Mouse (Mus musculus) hindbrain, embryonic 11.5 days (tissue): Measurements from ENCODE around the gene Ppm1g. TPM values are rescaled to one million over a fixed set of nuclear protein-coding genes. Genes with fewer than 3 reads are reported as not detected.

Experiments used
- ATAC-seq: fragments of 200-750 bp; cut with Nextera tagmentation; 2 replicates; pipeline ENCODE4 v1.8.0; 2017; ENCODE audit warnings: mild to moderate bottlenecking, moderate TSS enrichment, moderate library complexity; ENCODE audit not compliant: low FRiP score
- DNase-seq: peaks from one replicate; pipeline ENCODE4 v3.0.0-alpha.2; 2015; ENCODE audit warnings: low spot score
- H3K27ac ChIP-seq: fragments of 300-500 bp; sonication (generic); 2 replicates; pipeline ENCODE4 v1.5.1; 2014; ENCODE audit warnings: mild to moderate bottlenecking, low read depth, low read length
- H3K27me3 ChIP-seq: fragments of 300-500 bp; sonication (generic); 2 replicates; pipeline ENCODE4 v1.6.1; 2014; ENCODE audit warnings: mild to moderate bottlenecking, low read length, moderate library complexity, mixed read lengths; ENCODE audit not compliant: control insufficient read depth, insufficient read depth
- H3K36me3 ChIP-seq: fragments of 300-500 bp; sonication (generic); 2 replicates; pipeline ENCODE4 v1.6.1; 2014; ENCODE audit warnings: mild to moderate bottlenecking, low read length, moderate library complexity, mixed read lengths; ENCODE audit not compliant: control insufficient read depth, insufficient read depth
- H3K4me1 ChIP-seq: fragments of 300-500 bp; sonication (generic); replicated peaks from 2 replicates; pipeline ENCODE4 v1.6.1; 2014; ENCODE audit warnings: low read length, mixed read lengths; ENCODE audit not compliant: control insufficient read depth, insufficient read depth
- H3K4me2 ChIP-seq: fragments of 300-500 bp; sonication (generic); replicated peaks from 2 replicates; pipeline ENCODE4 v1.6.1; 2014; ENCODE audit warnings: mild to moderate bottlenecking, low read depth, low read length
- H3K4me3 ChIP-seq: fragments of 300-500 bp; sonication (generic); 2 replicates; pipeline ENCODE4 v1.5.1; 2014; ENCODE audit warnings: low read depth, low read length
- H3K9ac ChIP-seq: fragments of 300-500 bp; sonication (generic); 2 replicates; pipeline ENCODE4 v1.6.1; 2014; ENCODE audit warnings: low read depth, low read length
- H3K9me3 ChIP-seq: fragments of 300-500 bp; sonication (generic); 2 replicates; pipeline ENCODE4 v1.6.1; 2016; ENCODE audit warnings: low read length; ENCODE audit not compliant: control insufficient read depth
- WGBS: fragments of 180-500 bp; shearing (Covaris S2); extraction: QIAGEN DNeasy Blood & Tissue Kit; methylation state at CpG from one replicate; pipeline ENCODE4 v1.1.7; 2014; 5-methylcytosine and 5-hydroxymethylcytosine counted together
- polyA plus RNA-seq: library from polyadenylated mRNA; unstranded; fragments of >200 nt; fragmentation: Nextera tagmentation; extraction: Ambion mirVana; gene quantifications from 2 replicates; pipeline ENCODE4 v1.2.1, GENCODE M21; 2014

Ppm1g gene
- polyA plus RNA-seq = 148 and 156 TPM in 2 replicates

DNA sequence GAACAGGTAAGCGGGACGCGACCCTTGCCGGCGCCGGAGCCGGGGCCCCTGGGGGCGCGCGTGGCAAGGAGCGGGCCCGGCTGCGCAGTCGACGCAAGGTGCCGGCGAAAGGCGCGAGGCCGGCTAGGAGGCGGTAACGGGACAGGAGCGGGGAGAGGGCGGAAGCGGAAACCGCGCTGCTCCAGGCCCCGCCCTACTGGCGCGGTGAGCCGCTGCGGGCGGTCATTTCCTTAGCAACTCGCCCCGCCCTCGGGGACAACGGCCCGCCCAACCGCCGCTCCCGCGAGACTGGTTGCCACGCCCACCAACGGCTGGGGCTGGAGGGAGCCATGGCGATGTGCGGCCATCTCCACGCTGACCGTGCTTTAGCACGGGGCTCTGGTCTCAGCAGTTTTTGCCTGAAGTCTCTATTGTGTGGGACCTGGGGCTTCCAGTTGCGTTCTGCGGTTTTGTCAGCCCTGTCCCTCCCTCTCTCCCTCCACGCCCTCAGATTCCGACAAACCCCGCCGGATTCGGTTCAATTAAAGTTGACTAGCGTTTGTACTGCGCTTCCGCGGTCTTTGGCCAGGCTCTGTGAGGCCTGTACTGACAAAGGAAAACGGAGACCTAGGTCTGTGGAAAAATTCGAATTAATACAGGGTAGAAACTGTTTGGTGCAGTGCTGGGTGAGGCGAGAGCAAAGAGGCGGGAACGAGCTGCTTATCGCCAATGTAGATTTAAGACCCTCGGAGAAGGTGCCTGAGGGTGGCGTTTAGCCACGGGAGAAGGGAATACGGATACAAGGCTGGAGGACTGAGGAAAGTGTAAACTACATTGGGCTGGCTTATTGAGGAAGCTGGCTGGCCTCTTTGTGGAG, at the start of gene Ppm1g:
TSS of gene Ppm1g (minus strand) at position 240 of the 856 bp plus-strand sequence.
- peak; percentile 97 for ATAC-seq
- under 1% methylated on average over 57 of the region's 70 CpGs for WGBS
- no peaks in the 10 kb centered on the region for H3K9me3 ChIP-seq
- no peaks in the 10 kb centered on the region for H3K36me3 ChIP-seq
- H3K4me1 ChIP-seq = no peaks in the 10 kb centered on the region
- no peaks in the 10 kb centered on the region for H3K27me3 ChIP-seq
- peak; percentile 99 for DNase-seq
- H3K4me3 ChIP-seq = peak within 1 kb of the TSS; percentile 91
- H3K4me2 ChIP-seq = peak within 1 kb of the TSS; percentile 70
- H3K9ac ChIP-seq = peak within 1 kb of the TSS; percentile 87
- peak within 1 kb of the TSS; percentile 90 for H3K27ac ChIP-seq

DNA sequence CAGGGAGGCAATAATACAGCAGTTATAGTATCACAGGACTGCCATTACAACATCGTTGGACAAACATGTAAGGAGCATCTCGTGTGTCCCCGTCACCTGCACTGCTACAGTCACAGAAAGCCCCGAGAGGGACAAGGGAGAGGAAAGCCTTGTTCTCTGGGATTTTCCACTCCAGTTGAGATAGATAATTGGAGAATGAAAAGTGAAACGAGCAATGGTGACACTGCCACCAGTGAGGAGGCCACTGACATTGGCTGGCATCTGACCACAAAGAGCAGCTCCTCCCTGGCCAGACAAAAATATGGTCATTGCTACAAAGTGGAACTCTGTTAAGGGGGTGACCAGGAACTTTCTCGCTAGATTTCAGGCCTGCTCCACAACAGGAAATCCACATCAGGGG, 47.2 kb upstream of the Ppm1g start:
- DNase-seq = no peak
- H3K9me3 ChIP-seq = no peaks in the 10 kb centered on the region
- H3K36me3 ChIP-seq = no peaks in the 10 kb centered on the region
- H3K4me3 ChIP-seq = no peak overlapping the region
- no peak overlapping the region for H3K9ac ChIP-seq
- no peaks in the 10 kb centered on the region for H3K27me3 ChIP-seq
- 64% methylated on average over 6 of the region's 6 CpGs for WGBS
- H3K27ac ChIP-seq = no peak overlapping the region
- no peak for ATAC-seq
- H3K4me2 ChIP-seq = no peak overlapping the region
- no peaks in the 10 kb centered on the region for H3K4me1 ChIP-seq

DNA sequence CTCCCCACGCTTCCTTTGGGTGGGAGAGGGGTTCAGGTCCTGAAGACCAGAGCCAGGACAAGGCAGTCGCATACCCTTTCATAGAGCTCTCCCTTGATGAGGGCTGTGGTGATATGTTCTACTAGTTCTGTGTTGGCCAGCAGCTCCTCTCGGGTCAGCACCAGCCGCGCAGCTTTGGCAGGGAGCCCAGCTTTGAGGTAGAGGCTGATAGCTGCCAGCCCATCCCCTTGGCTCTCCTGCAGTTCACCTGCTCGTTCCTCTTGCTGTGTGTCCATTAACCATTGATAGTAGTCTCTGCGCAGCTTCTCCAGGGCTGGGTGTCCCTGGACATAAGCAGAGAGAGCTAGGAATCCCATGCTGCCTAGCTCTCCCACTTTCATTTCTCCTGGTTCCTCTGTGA, 45.6 kb upstream of the Ppm1g start:
- H3K4me2 ChIP-seq = no peak overlapping the region
- H3K4me1 ChIP-seq = no peaks in the 10 kb centered on the region
- H3K4me3 ChIP-seq = no peak overlapping the region
- no peak overlapping the region for H3K9ac ChIP-seq
- H3K27ac ChIP-seq = no peak overlapping the region
- H3K36me3 ChIP-seq = no peaks in the 10 kb centered on the region
- DNase-seq (no peak), ATAC-seq (no peak)
- 96% methylated on average over 7 of the region's 7 CpGs for WGBS
- H3K27me3 ChIP-seq = no peaks in the 10 kb centered on the region
- H3K9me3 ChIP-seq = no peaks in the 10 kb centered on the region

DNA sequence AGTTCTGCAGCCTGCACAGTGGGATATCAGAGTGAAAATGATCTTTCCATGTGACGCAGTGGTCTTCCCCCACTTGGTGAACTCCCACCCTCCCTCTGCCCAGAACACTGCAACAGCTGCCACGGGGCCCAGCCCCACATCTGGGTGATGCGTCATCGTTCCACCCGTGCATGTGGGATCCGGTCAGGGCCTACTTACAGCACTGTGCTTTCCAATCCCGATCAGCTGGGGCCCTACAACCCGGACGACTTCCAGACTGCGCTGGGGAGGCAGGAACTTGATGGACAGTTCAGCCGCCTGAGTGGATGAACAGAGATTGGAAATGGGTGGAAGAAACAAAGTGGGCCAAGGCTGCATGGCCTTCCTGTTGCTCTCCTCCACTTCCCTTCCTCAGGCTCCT, 37.1 kb upstream of the Ppm1g start:
- Histone ChIP-seq H3K9me3 (no peaks in the 10 kb centered on the region), H3K27ac (no peak overlapping the region), H3K9ac (no peak overlapping the region), H3K4me3 (no peak overlapping the region), H3K4me1 (no peaks in the 10 kb centered on the region), H3K4me2 (no peak overlapping the region), H3K36me3 (no peaks in the 10 kb centered on the region), H3K27me3 (no peaks in the 10 kb centered on the region)
- ATAC-seq = no peak
- no peak for DNase-seq
- WGBS = 79% methylated on average over 11 of the region's 11 CpGs

DNA sequence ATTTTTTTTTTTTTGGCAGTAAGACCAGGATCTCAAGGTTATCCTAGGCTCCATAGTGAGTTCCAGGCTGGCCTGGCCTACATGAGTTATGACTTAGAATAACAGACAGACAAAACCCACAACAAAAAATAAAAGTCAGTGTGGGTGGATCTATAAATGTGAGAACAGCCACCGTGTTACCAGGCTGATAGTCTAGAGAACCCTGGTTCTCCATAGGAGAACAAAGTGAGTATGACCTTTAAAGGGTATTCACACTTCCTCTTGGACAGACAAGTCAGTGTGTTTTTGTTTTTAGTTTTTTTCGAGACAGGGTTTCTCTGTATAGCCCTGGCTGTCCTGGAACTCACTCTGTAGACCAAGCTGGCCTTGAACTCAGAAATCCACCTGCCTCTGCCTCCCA, 35.5 kb upstream of the Ppm1g start:
- ATAC-seq = no peak
- H3K36me3 ChIP-seq = 0 out of 2 replicates have a peak, but pooled peaks cover under 1% of the 10 kb centered on the region
- H3K4me3 ChIP-seq = no peak overlapping the region
- peaks cover under 1% of the 10 kb centered on the region; the same call in 1 of the 2 replicates for H3K27me3 ChIP-seq
- H3K27ac ChIP-seq = no peak overlapping the region
- no peak for DNase-seq
- peaks cover 7% of the 10 kb centered on the region for H3K4me1 ChIP-seq
- no peak overlapping the region for H3K9ac ChIP-seq
- no peak overlapping the region for H3K4me2 ChIP-seq
- WGBS = 88% methylated on average over 2 of the region's 2 CpGs
- H3K9me3 ChIP-seq = no peaks in the 10 kb centered on the region

DNA sequence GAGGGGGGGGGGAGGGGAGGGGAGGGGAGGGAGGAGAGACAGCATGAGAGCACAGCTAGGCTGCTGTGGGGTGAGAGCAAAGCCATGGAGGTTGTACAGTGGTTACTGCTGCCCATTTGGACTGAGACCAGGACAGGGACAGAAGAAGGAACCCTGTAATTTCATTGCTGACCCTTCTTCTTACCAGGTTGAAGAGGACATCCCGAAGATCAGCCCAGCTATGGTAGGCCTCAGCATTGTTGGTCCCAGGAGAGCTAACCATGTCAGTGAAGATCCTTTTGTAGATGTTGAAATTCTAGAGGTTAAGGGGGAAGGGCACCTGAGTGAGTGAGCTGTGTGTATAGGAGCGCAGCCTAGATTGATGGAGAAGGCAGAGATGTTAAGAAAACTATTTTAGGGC, 34.9 kb upstream of the Ppm1g start:
- H3K36me3 ChIP-seq = 0 out of 2 replicates have a peak, but pooled peaks cover 6% of the 10 kb centered on the region
- 98% methylated on average over 2 of the region's 2 CpGs for WGBS
- H3K4me3 ChIP-seq = no peak overlapping the region

DNA sequence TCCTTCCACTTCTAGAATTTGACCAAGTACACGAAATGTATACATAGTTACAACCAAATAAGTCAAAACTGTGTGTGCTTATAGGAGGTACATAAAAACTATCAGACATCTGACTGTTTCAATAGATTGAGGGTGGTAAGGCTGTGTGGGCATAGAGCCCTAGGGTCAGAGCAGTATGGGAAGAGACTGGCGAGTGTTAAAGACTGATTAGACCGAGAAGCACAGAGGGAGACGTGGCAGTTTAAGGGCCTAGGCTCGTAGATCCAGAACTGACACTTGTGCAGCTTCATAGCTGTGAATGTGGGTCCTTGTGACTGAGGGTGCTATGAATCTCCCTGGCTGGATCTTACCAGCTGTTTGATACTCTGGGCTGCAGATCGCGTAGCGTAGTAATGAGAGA, 34.4 kb upstream of the Ppm1g start:
- H3K9ac ChIP-seq = no peak overlapping the region
- 91% methylated on average over 8 of the region's 8 CpGs for WGBS
- H3K27me3 ChIP-seq = peaks cover 2% of the 10 kb centered on the region; the same call in 1 of the 2 replicates
- no peaks in the 10 kb centered on the region for H3K9me3 ChIP-seq
- no peak overlapping the region for H3K4me3 ChIP-seq
- no peak for ATAC-seq
- DNase-seq = no peak
- no peak overlapping the region for H3K27ac ChIP-seq
- peaks cover 7% of the 10 kb centered on the region for H3K4me1 ChIP-seq
- H3K36me3 ChIP-seq = peaks cover 9% of the 10 kb centered on the region; the same call in 1 of the 2 replicates
- no peak overlapping the region for H3K4me2 ChIP-seq

More for the DNA sequence above, 34.9 kb upstream of the Ppm1g start:
- H3K9ac ChIP-seq = no peak overlapping the region
- H3K4me1 ChIP-seq = peaks cover 7% of the 10 kb centered on the region
- H3K4me2 ChIP-seq = no peak overlapping the region
- no peaks in the 10 kb centered on the region for H3K9me3 ChIP-seq
- peaks cover 2% of the 10 kb centered on the region; the same call in 1 of the 2 replicates for H3K27me3 ChIP-seq
- DNase-seq (no peak), ATAC-seq (no peak)
- no peak overlapping the region for H3K27ac ChIP-seq

DNA sequence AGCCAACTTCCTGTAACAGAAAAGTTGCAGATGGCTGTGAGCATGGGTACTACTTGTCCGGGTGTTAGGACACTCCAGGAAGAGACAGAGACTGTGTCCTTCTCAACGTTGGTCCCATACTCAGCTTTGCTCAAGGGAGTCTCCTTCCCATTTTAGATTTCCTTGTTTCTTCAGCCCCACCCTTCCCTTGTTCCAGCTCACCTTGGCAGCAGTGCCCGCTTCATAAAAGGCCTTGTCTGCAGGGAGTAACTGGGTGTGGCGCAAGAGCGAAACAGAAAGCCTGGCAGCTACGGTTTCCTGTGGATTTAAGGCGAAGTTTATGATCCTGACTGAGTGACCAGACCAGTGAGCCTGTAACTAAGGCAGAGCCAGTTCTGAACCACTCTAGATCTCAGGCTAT, 34.0 kb upstream of the Ppm1g start:
- Histone ChIP-seq H3K27ac (no peak overlapping the region), H3K9me3 (no peaks in the 10 kb centered on the region), H3K36me3 (peaks cover 10% of the 10 kb centered on the region; the same call in 1 of the 2 replicates), H3K27me3 (peaks cover 2% of the 10 kb centered on the region; the same call in 1 of the 2 replicates), H3K4me1 (peaks cover 7% of the 10 kb centered on the region), H3K9ac (no peak overlapping the region), H3K4me3 (no peak overlapping the region), H3K4me2 (no peak overlapping the region)
- ATAC-seq (no peak), DNase-seq (no peak)
- WGBS = 89% methylated on average over 7 of the region's 7 CpGs

DNA sequence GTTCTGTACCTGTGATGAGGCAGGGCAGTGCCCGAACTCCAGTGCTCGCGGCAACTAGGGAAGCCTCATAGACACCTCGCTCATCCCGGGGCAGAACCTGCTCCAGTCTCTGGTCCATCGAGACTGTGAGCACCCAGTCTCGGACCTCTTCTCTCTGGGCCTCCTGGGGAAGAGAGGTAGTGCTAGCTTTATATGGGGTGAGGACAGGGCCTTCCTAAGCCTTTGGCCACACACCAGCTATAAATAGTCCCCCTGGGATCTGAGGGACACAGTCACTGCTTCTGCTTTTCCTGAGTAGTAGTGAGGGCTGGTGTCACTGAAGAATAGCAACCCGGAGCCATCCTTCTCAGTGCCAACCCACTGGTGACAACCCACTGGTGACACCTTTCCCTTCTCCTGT, 33.3 kb upstream of the Ppm1g start:
- 96% methylated on average over 8 of the region's 8 CpGs for WGBS
- H3K36me3 ChIP-seq = peaks cover 10% of the 10 kb centered on the region; the same call in 1 of the 2 replicates

More for the DNA sequence above, 33.3 kb upstream of the Ppm1g start:
- Histone ChIP-seq H3K4me2 (no peak overlapping the region), H3K27ac (no peak overlapping the region), H3K9me3 (no peaks in the 10 kb centered on the region), H3K9ac (no peak overlapping the region), H3K27me3 (peaks cover 2% of the 10 kb centered on the region; the same call in 1 of the 2 replicates), H3K4me3 (no peak overlapping the region), H3K4me1 (peaks cover 7% of the 10 kb centered on the region)
- ATAC-seq = no peak
- no peak for DNase-seq
